Comparison of ENCODE assay signal across 8 mouse cellular contexts in genomic region chr4:41741158-41741560, GRCm38 (mm10). TPM values are rescaled to one million over a fixed set of nuclear protein-coding genes. Genes with fewer than 3 reads are reported as not detected.
DNase-seq lines count a peak whose midpoint lies in the region; ATAC-seq and TF ChIP-seq lines count a peak whose summit lies in the region.

No protein-coding gene starts in this region.

- H3K9me3 ChIP-seq in erythroblast, embryonic 14.5 days (ENCODE audit: control insufficient read depth, low read length) = peaks cover under 1% of the 10 kb centered on the region; the same call in 1 of the 2 replicates
- peaks cover 4% of the 10 kb centered on the region for H3K9me3 ChIP-seq in heart, embryonic 12.5 days (replicated peaks)
- H3K9me3 ChIP-seq in liver, embryonic 12.5 days (replicated peaks) = peaks cover 4% of the 10 kb centered on the region
- H3K9me3 ChIP-seq in stomach, embryonic 15.5 days = no peaks in the 10 kb centered on the region

- TF ChIP-seq POLR2A in brain, embryonic 14.5 days (IDR thresholded peaks at IDR 0.05; ENCODE audit: borderline replicate concordance, extremely low read depth, insufficient read depth, insufficient read length, poor library complexity, severe bottlenecking) = peak; percentile 58; the same call in 1 of the 2 replicates

- peak; percentile 99 for DNase-seq in brain, embryonic 14.5 days (ENCODE audit: low read depth)
- DNase-seq in kidney, postnatal 10 days = peak; percentile 94
- peak; percentile 89 to 92 for DNase-seq in natural killer cell, adult 2 months (ENCODE audit: low spot score in 2 of 2)

- WGBS in heart, embryonic 12.5 days = under 1% methylated on average over 27 of the region's 27 CpGs
- WGBS in liver, embryonic 12.5 days (ENCODE audit: insufficient replicate concordance) = 2% methylated on average over 27 of the region's 27 CpGs
- WGBS in stomach, embryonic 15.5 days = 0% methylated on average over 27 of the region's 27 CpGs

- H3K4me1 ChIP-seq in erythroblast, embryonic 14.5 days (ENCODE audit: control insufficient read depth) = peaks cover 27% of the 10 kb centered on the region
- peaks cover 14% of the 10 kb centered on the region for H3K4me1 ChIP-seq in heart, embryonic 12.5 days (replicated peaks)
- peaks cover 42% of the 10 kb centered on the region for H3K4me1 ChIP-seq in liver, embryonic 12.5 days
- peaks cover 11% of the 10 kb centered on the region; the same call in 1 of the 2 replicates for H3K4me1 ChIP-seq in stomach, embryonic 15.5 days

- H3K79me3 ChIP-seq in C2C12 (ENCODE audit: low read depth) = peaks cover 18% of the 10 kb centered on the region

- H3K27ac ChIP-seq in heart, embryonic 12.5 days (ENCODE audit: poor library complexity, severe bottlenecking) = peak overlapping the region; percentile 58
- peak overlapping the region; percentile 70 for H3K27ac ChIP-seq in liver, embryonic 12.5 days
- peak overlapping the region; percentile 85 for H3K27ac ChIP-seq in stomach, embryonic 15.5 days

- peak overlapping the region; percentile 74 for H3K4me3 ChIP-seq in C2C12 (ENCODE audit: insufficient read depth, poor library complexity, severe bottlenecking)
- H3K4me3 ChIP-seq in erythroblast, embryonic 14.5 days (replicated peaks) = peak overlapping the region; percentile 80
- H3K4me3 ChIP-seq in heart, embryonic 12.5 days = peak overlapping the region; percentile 72
- H3K4me3 ChIP-seq in liver, embryonic 12.5 days = peak overlapping the region; percentile 68
- peak overlapping the region; percentile 65 for H3K4me3 ChIP-seq in stomach, embryonic 15.5 days (replicated peaks)

- H3ac ChIP-seq in C2C12 (ENCODE audit: control insufficient read depth, insufficient read length, low read depth) = peak overlapping the region; percentile 60

- TF ChIP-seq CTCF in C2C12 (IDR thresholded peaks at IDR 0.05; ENCODE audit: control insufficient read depth, insufficient read depth, insufficient read length) = no peak
- TF ChIP-seq CTCF in brain, embryonic 14.5 days (IDR thresholded peaks at IDR 0.05; ENCODE audit: borderline replicate concordance, extremely low read depth, insufficient read depth, insufficient read length) = no peak

- H3K4me2 ChIP-seq in heart, embryonic 12.5 days = peak overlapping the region; percentile 96
- H3K4me2 ChIP-seq in liver, embryonic 12.5 days = peak overlapping the region; percentile 83
- H3K4me2 ChIP-seq in stomach, embryonic 15.5 days = peak overlapping the region; percentile 92

- no peaks in the 10 kb centered on the region for H3K27me3 ChIP-seq in C2C12 (ENCODE audit: control insufficient read depth, insufficient read depth, insufficient read length)
- no peaks in the 10 kb centered on the region for H3K27me3 ChIP-seq in erythroblast, embryonic 14.5 days (ENCODE audit: control insufficient read depth)
- no peaks in the 10 kb centered on the region for H3K27me3 ChIP-seq in heart, embryonic 12.5 days (replicated peaks)
- no peaks in the 10 kb centered on the region for H3K27me3 ChIP-seq in liver, embryonic 12.5 days (replicated peaks)
- no peaks in the 10 kb centered on the region for H3K27me3 ChIP-seq in stomach, embryonic 15.5 days (replicated peaks)

- peak overlapping the region; percentile 79 for H3K9ac ChIP-seq in heart, embryonic 12.5 days
- H3K9ac ChIP-seq in liver, embryonic 12.5 days = peak overlapping the region; percentile 71
- peak overlapping the region; percentile 73; the same call in 1 of the 2 replicates for H3K9ac ChIP-seq in stomach, embryonic 15.5 days

- peaks cover 24% of the 10 kb centered on the region for H3K79me2 ChIP-seq in C2C12 (ENCODE audit: control insufficient read depth, insufficient read depth)

- ATAC-seq in heart, embryonic 12.5 days (ENCODE audit: insufficient number of reproducible peaks, low FRiP score) = peak; percentile 95
- peak; percentile 94 for ATAC-seq in liver, embryonic 12.5 days
- peak; percentile 96 for ATAC-seq in stomach, embryonic 15.5 days (ENCODE audit: insufficient read depth, low FRiP score, low read depth)

- peaks cover 14% of the 10 kb centered on the region for H3K36me3 ChIP-seq in C2C12 (ENCODE audit: control insufficient read depth, insufficient read depth)
- peaks cover 12% of the 10 kb centered on the region for H3K36me3 ChIP-seq in erythroblast, embryonic 14.5 days (ENCODE audit: control insufficient read depth)
- peaks cover 16% of the 10 kb centered on the region for H3K36me3 ChIP-seq in heart, embryonic 12.5 days
- peaks cover 17% of the 10 kb centered on the region for H3K36me3 ChIP-seq in liver, embryonic 12.5 days
- 0 out of 2 replicates have a peak, but pooled peaks cover 2% of the 10 kb centered on the region for H3K36me3 ChIP-seq in stomach, embryonic 15.5 days

TF ChIP-seq in C2C12, 6 proteins besides CTCF, POLR2A, EP300 and RAD21:
- no peak for TF ChIP-seq MYOG (IDR thresholded peaks at IDR 0.05; ENCODE audit: control insufficient read depth, extremely low read depth, insufficient read length)
- no peak for TF ChIP-seq MAX (IDR thresholded peaks at IDR 0.05)
- no peak for TF ChIP-seq FOSL1 (IDR thresholded peaks at IDR 0.05; ENCODE audit: insufficient read depth, low read length, poor library complexity, severe bottlenecking)
- TF ChIP-seq USF1 (IDR thresholded peaks at IDR 0.05; ENCODE audit: low read depth) = no peak
- TF ChIP-seq CEBPB (IDR thresholded peaks at IDR 0.05; ENCODE audit: low read depth) = no peak
- TF ChIP-seq MYOD1 (IDR thresholded peaks at IDR 0.05; ENCODE audit: control insufficient read depth, insufficient read length, low read depth) = no peak

RNA-seq across cellular contexts. Expression of gene Arid3c, which starts 10.2 kb away (rescaled TPM):
- not detected for polyA plus RNA-seq in C2C12 (2012; fragmentation: generic; extraction: Trizol)
- 0.40 and 0.57 TPM in 2 replicates for polyA plus RNA-seq in brain, embryonic 14.5 days (2012; rRNA removed)
- not detected in 2 replicates for polyA plus RNA-seq in erythroblast, embryonic 14.5 days (2012)
- polyA plus RNA-seq in heart, embryonic 12.5 days (2016; fragmentation: Nextera tagmentation; extraction: Ambion mirVana) = not detected in 2 replicates
- polyA plus RNA-seq in liver, embryonic 12.5 days (2016; fragmentation: Nextera tagmentation; extraction: Ambion mirVana) = not detected in 2 replicates
- polyA plus RNA-seq in stomach, embryonic 15.5 days (2015; fragmentation: Nextera tagmentation; extraction: Ambion mirVana) = not detected in 2 replicates

RNA-seq across cellular contexts. Expression of gene Galt, which starts 13.9 kb away (rescaled TPM):
- 3.1 TPM for polyA plus RNA-seq in C2C12 (2012; fragmentation: generic; extraction: Trizol)
- polyA plus RNA-seq in brain, embryonic 14.5 days (2012; rRNA removed) = 75.4 and 84.6 TPM in 2 replicates
- polyA plus RNA-seq in erythroblast, embryonic 14.5 days (2012) = 0.87 and 2.4 TPM in 2 replicates
- polyA plus RNA-seq in heart, embryonic 12.5 days (2016; fragmentation: Nextera tagmentation; extraction: Ambion mirVana) = 54.6 and 57.0 TPM in 2 replicates
- 25.2 and 25.7 TPM in 2 replicates for polyA plus RNA-seq in liver, embryonic 12.5 days (2016; fragmentation: Nextera tagmentation; extraction: Ambion mirVana)
- polyA plus RNA-seq in stomach, embryonic 15.5 days (2015; fragmentation: Nextera tagmentation; extraction: Ambion mirVana) = 39.6 and 47.9 TPM in 2 replicates

RNA-seq across cellular contexts. Expression of gene Sigmar1, which starts 14.8 kb away (rescaled TPM):
- 113 TPM for polyA plus RNA-seq in C2C12 (2012; fragmentation: generic; extraction: Trizol)
- polyA plus RNA-seq in brain, embryonic 14.5 days (2012; rRNA removed) = 55.7 and 60.0 TPM in 2 replicates
- 1.1 and 1.3 TPM in 2 replicates for polyA plus RNA-seq in erythroblast, embryonic 14.5 days (2012)
- polyA plus RNA-seq in heart, embryonic 12.5 days (2016; fragmentation: Nextera tagmentation; extraction: Ambion mirVana) = 61.2 and 62.1 TPM in 2 replicates
- polyA plus RNA-seq in liver, embryonic 12.5 days (2016; fragmentation: Nextera tagmentation; extraction: Ambion mirVana) = 49.6 and 51.2 TPM in 2 replicates
- 81.6 and 82.2 TPM in 2 replicates for polyA plus RNA-seq in stomach, embryonic 15.5 days (2015; fragmentation: Nextera tagmentation; extraction: Ambion mirVana)

RNA-seq across cellular contexts. Expression of gene Dctn3, which starts 18.2 kb away (rescaled TPM):
- 106 TPM for polyA plus RNA-seq in C2C12 (2012; fragmentation: generic; extraction: Trizol)
- polyA plus RNA-seq in brain, embryonic 14.5 days (2012; rRNA removed) = 157 and 186 TPM in 2 replicates
- 23.8 and 38.0 TPM in 2 replicates for polyA plus RNA-seq in erythroblast, embryonic 14.5 days (2012)
- 113 and 118 TPM in 2 replicates for polyA plus RNA-seq in heart, embryonic 12.5 days (2016; fragmentation: Nextera tagmentation; extraction: Ambion mirVana)
- 89.7 and 92.2 TPM in 2 replicates for polyA plus RNA-seq in liver, embryonic 12.5 days (2016; fragmentation: Nextera tagmentation; extraction: Ambion mirVana)
- 124 and 130 TPM in 2 replicates for polyA plus RNA-seq in stomach, embryonic 15.5 days (2015; fragmentation: Nextera tagmentation; extraction: Ambion mirVana)

RNA-seq across cellular contexts. Expression of gene Rpp25l, which starts 27.8 kb away (rescaled TPM):
- polyA plus RNA-seq in C2C12 (2012; fragmentation: generic; extraction: Trizol) = 60.3 TPM
- 53.9 and 79.7 TPM in 2 replicates for polyA plus RNA-seq in brain, embryonic 14.5 days (2012; rRNA removed)
- 7.5 and 11.4 TPM in 2 replicates for polyA plus RNA-seq in erythroblast, embryonic 14.5 days (2012)
- polyA plus RNA-seq in heart, embryonic 12.5 days (2016; fragmentation: Nextera tagmentation; extraction: Ambion mirVana) = 39.7 and 40.9 TPM in 2 replicates
- polyA plus RNA-seq in liver, embryonic 12.5 days (2016; fragmentation: Nextera tagmentation; extraction: Ambion mirVana) = 39.1 and 44.9 TPM in 2 replicates
- 59.5 and 61.1 TPM in 2 replicates for polyA plus RNA-seq in stomach, embryonic 15.5 days (2015; fragmentation: Nextera tagmentation; extraction: Ambion mirVana)

Comparison
In these comparisons a context has a peak if more than half of its experiments do, and no peak if none do; other contexts are left out.
1. Peak in every context shown above with its lines: DNase-seq, ATAC-seq, H3K4me3 ChIP-seq and H3K27ac ChIP-seq.
2. RNA of gene Sigmar1, which starts 14.8 kb away (polyA plus RNA-seq): 113 TPM in C2C12 (single experiment), 81.6 to 82.2 TPM in stomach, embryonic 15.5 days, 61.2 to 62.1 TPM in heart, embryonic 12.5 days, 55.7 to 60.0 TPM in brain, embryonic 14.5 days and 49.6 to 51.2 TPM in liver, embryonic 12.5 days; 1.1 to 1.3 TPM in erythroblast, embryonic 14.5 days; every median in the first group is over 10 times any median in the second.